Mouse (Mus musculus) heart, postnatal 14 days (tissue): ENCODE measurements at regions not wholly inside any gene's neighbourhood (a gene's known extent, or its start where the extent isn't known, plus 50 kb on each side); places are given as distances from the start of the nearest gene placed in this dataset.

Source experiments
- DNase-seq, 2 experiments: peaks; one replicate each; pipeline ENCODE4 v3.0.0; 2021 to 2022
- intact Hi-C: fragments of 180-260 bp; cut with DNase I; formaldehyde crosslinking; loops from one replicate; pipeline ENCODE4 v1.15.1; 2025

DNA sequence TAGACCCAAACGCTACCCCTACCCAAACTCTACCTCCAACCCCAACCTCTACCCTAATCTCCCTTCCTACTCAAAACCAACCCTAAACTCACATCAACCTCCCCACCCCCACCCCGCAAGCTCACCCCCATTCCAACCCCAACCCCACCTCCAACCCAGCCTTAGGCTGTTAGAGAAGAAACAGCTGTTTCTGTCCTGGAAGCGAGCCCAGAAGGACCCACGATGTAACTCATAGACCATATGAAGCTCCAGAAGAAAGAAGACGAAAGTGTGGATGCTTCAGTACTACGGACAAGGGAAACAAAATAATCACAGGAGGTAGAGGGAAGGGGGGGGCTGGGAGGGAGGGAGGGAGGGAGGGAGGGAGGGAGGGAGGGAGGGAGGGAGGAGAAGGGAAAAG is 58.4 kb downstream of the Sox11 start:
- no peak for DNase-seq
- intact Hi-C loops: no loop called here

DNA sequence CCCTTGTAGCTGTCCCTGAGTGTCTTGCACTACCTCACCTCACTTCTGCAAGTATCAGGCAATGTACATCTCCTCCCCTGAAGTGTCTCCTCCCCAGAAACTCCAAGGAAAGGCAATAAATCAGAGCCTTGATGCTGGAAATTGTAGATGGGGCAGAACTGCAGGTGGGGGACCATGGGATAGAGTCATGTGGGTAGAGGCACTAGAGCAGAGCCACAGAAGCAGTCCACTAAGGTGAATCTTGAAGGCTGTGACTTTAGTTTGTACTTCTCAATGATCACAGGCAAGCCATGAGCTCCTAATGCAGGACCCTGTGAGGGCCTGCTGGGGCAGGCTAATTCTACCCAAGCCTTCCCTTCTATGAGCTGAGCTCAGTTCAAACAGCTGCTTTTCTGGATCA is 80.4 kb downstream of the Sox11 start:
- intact Hi-C loops: no loop called here
- no peak for DNase-seq

DNA sequence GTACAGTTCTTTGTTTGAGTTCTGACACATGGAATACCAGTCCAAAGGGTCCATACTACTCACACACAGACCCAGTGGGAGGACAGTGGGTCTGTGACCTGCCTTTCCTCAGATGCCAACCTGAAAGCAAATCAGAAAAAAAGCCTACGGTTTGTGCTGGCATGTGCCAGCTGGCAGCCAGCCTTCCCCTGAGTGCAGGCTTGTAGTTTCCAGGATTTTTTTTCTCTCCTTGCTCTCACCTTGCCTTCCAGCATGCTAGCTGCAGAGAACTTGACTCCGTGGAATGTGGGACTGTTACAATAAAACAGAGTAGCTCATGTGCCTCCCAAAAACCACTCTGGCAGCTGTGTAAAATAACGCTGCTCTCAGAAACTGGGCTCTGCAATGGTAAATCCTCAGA is 88.2 kb downstream of the Sox11 start:
- intact Hi-C loops: no loop called here
- peak; percentile 23 to 50 for DNase-seq

DNA sequence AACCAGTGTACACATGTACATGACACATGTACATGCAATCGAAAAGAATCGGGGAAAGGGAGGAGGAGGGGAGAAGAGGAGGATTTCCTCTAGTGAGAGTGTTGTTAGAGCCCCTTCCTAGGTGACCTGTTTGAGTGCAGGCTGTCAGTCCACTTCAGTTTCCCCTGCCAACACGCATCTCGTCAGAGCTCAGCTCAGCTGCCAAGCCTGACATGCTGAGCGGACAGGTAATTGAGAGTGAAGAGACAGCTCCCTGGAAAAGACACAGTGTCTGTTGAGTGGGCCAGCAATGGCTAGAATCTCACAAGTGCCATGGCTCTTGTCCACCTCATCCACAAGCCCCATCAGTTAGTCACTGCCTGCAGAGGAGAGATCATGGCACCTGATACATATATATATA is 90.9 kb downstream of the Sox11 start:
- DNase-seq: no peak
- intact Hi-C loops: no loop called here

DNA sequence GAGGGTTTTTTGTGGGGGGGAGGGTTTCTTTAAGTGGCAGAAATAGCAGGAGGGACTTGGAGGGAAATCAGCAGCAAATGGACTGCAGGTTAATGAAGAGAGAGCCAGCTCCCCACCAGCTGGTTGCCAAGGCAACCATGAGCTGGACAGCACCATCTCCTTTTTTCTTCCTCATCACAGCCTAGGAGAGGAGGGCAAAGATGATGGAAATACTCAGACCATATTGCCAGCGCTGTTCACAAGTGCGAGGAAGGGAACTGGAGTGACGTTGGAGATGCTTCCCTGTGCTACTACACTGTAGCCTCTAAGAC is 93.9 kb downstream of the Sox11 start:
- no peak for DNase-seq
- intact Hi-C loops: no loop called here

DNA sequence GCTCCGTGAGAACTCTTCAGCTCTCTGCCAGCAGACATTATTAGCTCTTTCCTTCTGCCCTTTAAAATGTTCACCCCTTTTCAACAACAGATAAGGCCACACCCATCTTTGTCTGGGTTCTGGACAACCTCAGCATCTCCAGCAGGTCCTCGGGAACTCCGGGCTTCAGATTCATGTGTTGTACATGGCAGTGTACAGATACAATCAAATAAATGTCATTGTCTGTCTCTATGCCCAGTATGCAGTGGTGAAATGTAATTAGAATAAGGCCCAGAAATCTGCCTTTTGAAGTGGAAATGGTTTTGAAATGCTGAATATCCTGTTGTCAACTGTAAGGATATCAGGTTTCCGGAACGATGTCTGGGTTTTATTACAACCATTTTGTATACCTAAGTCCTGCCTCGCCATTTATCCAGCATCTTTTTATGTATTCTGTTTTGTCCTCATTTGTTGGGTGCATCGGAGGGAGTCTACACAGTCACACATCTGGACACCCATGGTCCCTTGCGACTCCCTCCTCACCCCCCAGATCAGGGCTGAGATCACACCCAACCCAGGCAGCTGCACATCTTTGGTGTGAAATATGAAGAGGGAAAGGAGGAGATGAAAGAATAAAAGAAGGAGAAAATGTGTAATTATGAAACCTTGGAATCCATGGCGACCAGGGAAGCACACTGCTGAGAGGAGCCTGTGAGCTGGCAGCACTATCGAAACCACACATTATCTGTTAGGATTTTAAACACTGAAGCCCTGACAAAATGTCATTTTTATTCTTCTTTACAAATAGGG is 94.4 kb downstream of the Sox11 start:
- no peak for DNase-seq
- intact Hi-C loops: no loop called here

DNA sequence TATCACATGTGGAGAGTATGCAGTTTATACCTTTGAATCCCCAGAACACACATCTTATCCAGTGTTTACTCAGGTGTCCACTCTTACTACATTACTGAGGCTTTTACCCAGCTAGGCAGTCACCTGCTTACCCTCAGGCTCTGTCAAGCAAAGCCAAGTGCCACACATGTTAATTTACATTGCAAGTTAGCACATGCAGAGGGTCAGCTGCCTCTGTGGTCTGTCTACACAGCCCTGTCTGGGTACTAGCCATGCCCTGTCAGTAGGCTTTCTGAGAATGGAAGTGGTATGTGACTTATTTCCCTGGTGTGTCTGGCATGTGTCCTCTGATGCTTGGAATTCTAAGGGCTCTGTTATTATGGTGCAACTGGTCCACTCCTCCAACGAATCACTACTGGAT is 106.6 kb downstream of the Sox11 start:
- intact Hi-C loops: no loop called here
- DNase-seq: no peak

DNA sequence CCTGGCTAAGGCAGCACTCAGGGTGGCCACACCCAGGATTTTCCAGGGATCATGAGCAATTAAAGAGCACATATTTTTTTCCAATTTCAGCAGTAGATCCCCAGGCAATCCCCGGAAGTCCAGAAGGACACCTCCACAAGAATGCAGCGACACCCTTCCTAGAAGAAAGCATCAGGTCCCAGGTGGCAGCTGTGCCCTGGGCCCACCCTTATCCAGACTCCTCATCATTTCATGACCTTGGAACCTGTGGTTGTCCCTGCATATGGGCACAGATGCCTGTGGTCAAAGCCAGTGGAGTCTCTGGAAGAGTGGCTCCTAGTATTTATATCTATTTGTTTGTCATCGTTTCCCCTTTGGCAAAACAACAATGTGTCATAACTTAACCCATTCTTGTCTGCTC is 120.8 kb downstream of the Sox11 start:
- intact Hi-C loops: no loop called here
- DNase-seq: no peak

DNA sequence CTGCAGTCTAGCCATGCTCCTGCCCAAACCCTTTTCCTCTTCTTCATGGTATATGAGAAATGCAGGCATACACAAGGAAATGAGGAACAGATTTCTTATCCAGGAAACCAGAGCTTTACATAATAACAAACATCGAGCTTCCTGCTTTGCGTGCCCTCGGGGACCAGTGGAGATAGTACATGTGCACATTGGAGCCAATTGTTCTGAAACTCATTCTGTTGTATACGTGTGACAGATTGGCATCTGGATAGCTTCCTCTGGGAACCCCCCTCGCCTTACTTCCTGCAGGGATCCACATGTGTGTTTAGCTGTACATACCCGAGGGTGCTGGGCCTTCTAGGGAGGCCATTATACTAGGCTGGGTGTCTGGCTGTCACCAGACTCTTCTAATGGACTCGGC is 141.2 kb downstream of the Sox11 start:
- no peak for DNase-seq
- intact Hi-C loops: no loop called here

DNA sequence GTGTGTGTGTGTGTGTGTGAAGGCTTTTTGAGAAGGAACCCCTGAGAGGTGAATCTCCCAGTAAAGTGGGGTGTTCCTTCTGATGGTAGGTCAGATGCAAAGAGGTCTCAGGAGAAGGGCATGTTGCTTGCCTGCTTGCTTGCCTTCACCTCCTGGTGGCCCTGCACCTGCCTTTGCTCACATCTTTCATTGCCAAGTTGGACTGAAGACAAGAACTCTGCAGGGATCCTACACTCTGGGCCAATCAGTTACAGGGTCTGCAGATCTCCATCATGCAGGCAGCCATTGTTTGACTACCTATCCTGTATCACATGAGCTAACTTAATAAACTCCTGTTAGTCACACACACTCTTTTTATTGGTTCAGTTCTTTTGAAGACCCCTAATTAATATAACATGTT is 148.4 kb downstream of the Sox11 start:
- intact Hi-C loops: no loop called here
- DNase-seq: no peak

DNA sequence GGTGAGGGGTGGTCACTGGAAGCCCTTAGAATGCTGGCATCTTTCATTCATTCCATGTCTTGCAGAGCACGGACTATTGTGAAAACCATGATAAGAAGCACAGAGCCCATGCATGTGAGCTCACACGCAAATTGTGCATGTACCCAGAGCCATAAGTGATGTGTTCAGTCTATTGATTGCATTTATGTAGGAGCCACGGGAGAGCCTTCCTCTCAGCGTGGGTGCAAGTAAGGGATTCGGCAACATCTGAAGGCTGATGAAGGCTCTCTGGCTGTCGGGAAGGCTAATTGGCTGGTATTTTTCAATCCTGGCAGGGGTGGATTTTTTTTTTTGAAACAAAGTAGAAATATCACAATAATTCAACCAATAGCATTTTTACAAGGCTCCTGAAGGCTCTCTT is 150.5 kb downstream of the Sox11 start:
- no peak for DNase-seq
- intact Hi-C loops: no loop called here

DNA sequence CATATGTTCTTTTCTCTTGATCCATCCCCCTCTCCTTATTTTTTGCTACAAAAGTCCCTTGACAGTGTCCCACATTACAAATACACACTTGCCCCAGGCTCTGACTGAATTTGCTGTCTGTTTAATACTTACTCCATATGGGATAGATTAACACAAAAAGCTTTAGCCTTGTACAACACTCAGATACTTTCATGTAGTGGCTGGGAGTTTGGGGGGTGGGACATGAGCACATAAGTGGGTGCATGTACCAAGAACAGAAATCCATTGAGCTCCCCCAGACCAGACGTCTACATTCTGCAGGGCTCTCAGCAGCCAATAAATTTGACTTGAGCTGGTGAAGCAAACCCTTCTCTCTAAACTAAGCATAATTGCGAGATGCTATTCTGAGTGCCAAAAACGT is 154.9 kb downstream of the Sox11 start:
- no peak for DNase-seq
- intact Hi-C loops: no loop called here

DNA sequence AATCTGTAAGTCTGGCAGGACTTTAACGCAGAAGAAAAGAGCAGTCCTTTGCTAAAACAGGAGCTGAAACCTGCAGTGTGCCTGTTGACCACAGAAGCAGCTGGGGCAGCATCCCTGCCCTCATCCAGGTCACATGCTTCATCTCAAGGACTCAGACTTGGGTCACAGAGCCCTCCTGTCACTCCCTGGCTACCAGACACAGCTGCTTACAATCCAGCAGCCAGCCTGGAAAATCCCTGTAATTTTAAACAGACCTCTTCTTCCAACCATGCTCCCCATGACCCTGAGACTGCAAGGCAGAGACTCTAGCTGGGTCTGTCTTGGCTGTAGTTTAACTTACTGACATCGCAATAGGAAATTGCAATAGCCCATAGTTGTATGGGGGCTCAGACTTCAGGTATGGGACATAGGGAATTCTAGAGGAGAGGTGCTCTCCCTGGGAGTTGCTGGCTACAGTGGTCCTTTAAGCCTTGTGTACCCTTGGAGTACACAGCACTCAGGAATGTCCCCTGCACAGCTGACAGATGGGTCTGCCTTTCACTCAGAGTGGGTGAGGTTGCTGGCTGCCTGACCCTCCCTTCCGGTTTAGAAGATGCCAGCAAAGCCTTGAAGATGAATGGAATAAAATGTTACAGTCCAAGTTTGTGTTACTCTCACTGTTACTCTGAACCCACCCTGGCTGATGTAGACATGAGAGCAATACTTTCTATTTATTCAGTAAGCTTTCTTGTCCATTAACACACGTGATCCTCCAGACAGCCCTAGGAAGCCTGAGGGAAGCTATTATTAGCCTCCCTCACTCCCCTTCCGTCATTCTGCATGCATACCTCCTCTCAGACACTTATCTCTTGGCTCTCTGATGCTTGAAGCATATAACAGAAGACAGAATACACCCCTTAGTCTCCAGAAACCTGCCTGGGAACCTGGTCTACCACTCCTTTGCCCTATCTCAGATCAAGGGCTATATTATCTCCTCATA is 159.7 kb downstream of the Sox11 start:
- intact Hi-C loops: no loop called here
- DNase-seq: peak; percentile 25 to 43

DNA sequence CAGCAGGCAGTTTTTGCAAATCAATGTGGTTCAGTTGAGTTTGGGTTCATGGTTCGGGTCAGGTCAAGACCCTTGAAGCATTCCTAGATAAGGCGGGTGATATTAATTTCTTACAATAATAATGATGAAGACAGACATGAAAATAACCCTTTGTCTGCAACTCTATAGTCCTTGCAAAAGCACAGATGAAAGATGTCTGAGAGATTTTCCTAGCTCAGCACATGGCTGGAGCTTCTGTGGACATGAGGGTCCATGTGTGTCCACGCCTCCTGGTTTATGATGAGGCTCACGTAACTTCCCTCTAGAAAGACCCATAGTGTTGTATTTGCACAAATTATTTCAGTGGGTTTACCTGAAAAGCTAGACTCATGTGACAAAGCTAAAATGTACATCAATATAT is 168.8 kb downstream of the Sox11 start:
- no peak for DNase-seq
- intact Hi-C loops: no loop called here

DNA sequence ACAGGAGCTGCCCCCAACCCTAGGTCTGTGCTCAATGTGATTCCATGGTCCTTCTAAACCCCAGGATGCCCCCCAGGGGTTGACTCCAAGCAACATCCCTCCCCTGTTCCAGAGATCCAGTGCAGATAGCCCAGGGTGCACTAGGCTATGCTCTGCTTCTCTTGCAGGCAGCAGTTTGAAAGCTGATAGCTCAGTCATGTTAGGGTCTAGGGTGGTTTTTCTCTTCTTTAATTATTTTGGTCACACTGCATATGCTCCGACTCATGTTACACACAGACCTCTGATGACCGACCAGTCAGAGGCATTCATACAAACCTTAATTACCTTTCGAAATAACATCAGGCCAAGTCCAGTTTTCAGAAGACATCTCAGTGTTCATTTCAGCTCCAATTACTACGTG is 169.2 kb downstream of the Sox11 start:
- intact Hi-C loops: no loop called here
- no peak for DNase-seq

DNA sequence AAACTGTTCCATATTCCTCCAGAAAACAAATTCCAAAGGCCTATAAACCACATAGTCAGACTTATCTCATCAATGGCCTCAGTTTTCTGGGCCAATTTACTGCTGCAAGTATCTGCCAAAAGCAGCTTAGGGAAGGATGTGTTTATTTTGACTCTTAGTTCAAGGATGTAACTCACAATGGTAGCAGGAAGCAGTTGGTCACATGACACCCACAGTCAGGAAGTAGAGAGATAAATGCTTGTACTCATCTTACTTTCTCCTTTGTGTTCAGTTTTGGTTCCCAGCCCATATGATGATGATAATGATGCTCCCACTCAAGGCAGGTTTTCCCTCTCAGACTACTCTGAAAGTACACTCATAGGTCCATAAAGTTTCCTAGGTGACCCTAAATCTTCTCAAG is 170.8 kb downstream of the Sox11 start:
- DNase-seq: no peak
- intact Hi-C loops: no loop called here

DNA sequence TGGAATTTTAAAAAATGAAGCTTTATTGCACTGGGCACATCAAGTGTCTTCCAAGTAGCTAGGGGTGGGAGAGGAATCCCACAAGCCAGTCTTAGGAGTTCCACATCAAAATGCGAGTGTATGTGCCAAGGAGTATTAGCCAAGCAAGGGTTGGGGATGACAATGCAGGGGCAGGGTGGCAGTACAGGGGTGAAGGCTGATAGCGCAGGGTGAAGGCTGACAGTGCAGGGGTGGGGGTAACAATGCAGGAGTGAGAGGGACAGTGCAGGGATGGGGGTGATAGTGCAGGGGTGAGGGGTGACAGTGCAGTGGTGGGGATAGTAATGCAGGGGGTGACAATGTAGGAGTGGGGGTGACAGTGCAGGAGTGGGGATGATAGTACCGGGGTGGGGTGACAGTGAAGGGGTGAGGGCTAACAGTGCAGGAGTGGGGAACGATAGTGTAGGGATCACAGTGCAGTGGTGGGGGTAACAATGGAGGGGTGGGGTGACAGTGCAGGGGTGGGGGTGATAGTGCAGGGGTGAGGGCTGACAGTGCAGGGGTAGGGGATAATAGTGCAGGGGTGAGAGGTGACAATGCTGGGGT is 177.4 kb downstream of the Sox11 start:
- DNase-seq: no peak
- intact Hi-C loops: no loop called here

DNA sequence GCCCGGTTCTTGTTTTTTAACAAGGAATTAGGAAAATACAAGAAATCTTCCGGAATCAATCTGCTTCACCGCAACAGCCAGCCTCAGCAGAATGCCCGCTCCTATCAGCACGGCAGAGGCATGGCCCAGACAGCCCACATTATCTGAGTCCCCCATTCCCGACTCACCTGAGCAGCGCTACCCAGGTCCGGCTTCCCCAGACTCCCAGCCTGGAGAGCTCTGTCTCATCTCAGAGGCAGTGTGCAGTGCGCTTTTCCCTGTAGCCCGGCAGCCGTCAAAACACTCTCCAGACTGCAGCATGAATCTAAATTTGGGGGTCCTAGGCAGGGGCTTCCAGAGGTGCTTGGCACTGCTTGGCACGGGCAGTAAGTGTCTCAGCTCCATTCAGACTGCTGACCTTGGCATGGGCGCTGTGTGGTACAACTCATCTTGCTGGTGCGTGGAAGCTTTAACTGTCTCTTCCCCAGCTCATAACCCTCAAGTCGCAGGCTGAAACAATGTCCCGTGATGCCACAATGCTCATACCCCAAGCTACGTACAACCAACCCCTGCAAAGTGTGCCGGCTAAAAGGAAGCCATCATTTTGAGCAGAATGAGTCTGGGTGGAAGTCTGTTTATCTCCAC is 182.2 kb downstream of the Sox11 start:
- DNase-seq: no peak
- intact Hi-C loops: no loop called here

DNA sequence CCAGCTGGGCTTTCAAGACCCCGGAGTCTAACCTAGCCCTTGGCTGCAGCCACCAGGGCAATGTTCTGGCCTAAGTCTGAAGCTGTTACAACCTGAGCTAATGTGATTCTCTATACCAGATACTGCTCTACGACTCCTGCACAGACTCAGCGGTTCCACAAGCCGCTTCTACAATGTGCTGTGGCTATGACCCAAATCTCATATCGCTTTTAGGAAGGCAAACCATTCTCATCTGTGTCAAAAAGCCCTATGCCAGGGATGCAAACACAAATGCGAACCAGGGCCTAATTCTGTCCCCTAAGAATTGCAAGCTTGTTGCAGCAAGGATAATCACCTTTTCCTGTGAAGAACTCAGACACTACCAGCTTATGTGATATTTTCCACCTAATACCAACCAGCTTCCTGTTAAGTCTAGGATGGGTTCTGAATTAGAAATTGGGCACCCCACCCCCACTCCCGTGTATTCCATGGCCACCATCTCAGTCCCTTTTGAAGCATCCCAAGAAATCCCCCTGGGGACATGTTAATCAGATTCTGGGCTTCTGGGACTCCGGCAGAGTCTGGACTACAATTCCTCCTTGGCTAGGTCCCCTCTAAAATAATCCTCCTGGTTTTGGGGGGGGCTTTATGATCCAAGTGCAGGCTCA is 182.8 kb downstream of the Sox11 start:
- intact Hi-C loops: no loop called here
- DNase-seq: no peak
